Comparison of ENCODE assay signal across 24 mouse cellular contexts in the genomic region with DNA sequence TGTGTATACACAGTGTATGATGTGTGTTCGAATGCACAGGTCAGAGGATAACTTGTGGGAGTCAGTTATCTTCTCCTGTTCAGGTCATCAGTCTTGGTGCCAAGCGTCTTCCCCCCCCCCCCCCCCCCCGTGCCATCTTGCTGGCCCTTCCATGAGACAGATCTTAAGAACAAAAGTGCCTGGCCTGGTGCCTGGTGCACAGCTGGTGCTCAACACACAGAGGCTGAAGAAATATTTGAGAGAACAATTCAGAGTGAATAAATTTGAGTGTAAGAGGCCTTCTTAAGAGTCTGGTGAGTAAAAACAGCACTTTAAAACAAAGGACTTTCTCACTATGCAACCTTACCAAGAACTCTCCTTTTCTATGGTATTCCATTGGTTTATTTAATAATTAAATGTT.
DNase-seq lines count a peak whose midpoint lies in the region; ATAC-seq and TF ChIP-seq lines count a peak whose summit lies in the region.
"Had no signal": no experiment of that assay in that cellular context is flagged by ENCODE, and none has a peak within 500 bp of the region (broad histone marks: within the 10 kb centered on the region; RNA-seq: fewer than 3 reads in every experiment).

No protein-coding gene starts in this region.

- TF ChIP-seq EP300 in lung, postnatal 0 days (IDR thresholded peaks at IDR 0.05): no peak
- TF ChIP-seq EP300 in stomach, postnatal 0 days (optimal IDR thresholded peaks at IDR 0.05): no peak

- no peaks in the 10 kb centered on the region for H3K36me3 ChIP-seq in forebrain, embryonic 14.5 days (ENCODE audit: control insufficient read depth, insufficient read depth, low read length)
- H3K36me3 ChIP-seq in forebrain, embryonic 15.5 days: no peaks in the 10 kb centered on the region
- no peaks in the 10 kb centered on the region for H3K36me3 ChIP-seq in hindbrain, embryonic 12.5 days
- no peaks in the 10 kb centered on the region for H3K36me3 ChIP-seq in hindbrain, embryonic 14.5 days (replicated peaks; ENCODE audit: control insufficient read depth, insufficient read depth)
- H3K36me3 ChIP-seq in lung, postnatal 0 days (ENCODE audit: insufficient read depth, low read length): no peaks in the 10 kb centered on the region
- H3K36me3 ChIP-seq in stomach, embryonic 16.5 days (ENCODE audit: control insufficient read depth, insufficient read depth, low read length): no peaks in the 10 kb centered on the region
- H3K36me3 ChIP-seq in stomach, postnatal 0 days (ENCODE audit: control insufficient read depth, insufficient read depth, low read length): no peaks in the 10 kb centered on the region
- H3K36me3 ChIP-seq: embryonic facial prominence, embryonic 13.5 days; forebrain, embryonic 12.5 days; heart, embryonic 10.5 days; heart, embryonic 15.5 days; hindbrain, embryonic 13.5 days had no signal

- no peak overlapping the region for H3K4me3 ChIP-seq in forebrain, embryonic 14.5 days (ENCODE audit: low read depth, low read length)
- H3K4me3 ChIP-seq in forebrain, embryonic 15.5 days: no peak overlapping the region
- no peak overlapping the region for H3K4me3 ChIP-seq in hindbrain, embryonic 12.5 days
- H3K4me3 ChIP-seq in hindbrain, embryonic 14.5 days (replicated peaks; ENCODE audit: low read length): no peak overlapping the region
- no peak overlapping the region for H3K4me3 ChIP-seq in lung, postnatal 0 days (ENCODE audit: low read depth, low read length)
- no peak overlapping the region for H3K4me3 ChIP-seq in stomach, embryonic 16.5 days (replicated peaks; ENCODE audit: low read length)
- H3K4me3 ChIP-seq in stomach, postnatal 0 days (ENCODE audit: low read depth, low read length): no peak overlapping the region
- H3K4me3 ChIP-seq: embryonic facial prominence, embryonic 13.5 days; forebrain, embryonic 12.5 days; gastrocnemius, adult 2 months; heart, embryonic 10.5 days; heart, embryonic 15.5 days; hindbrain, embryonic 13.5 days had no signal

- no peaks in the 10 kb centered on the region for H3K9me3 ChIP-seq in forebrain, embryonic 14.5 days (replicated peaks; ENCODE audit: control insufficient read depth, low read length)
- H3K9me3 ChIP-seq in forebrain, embryonic 15.5 days: no peaks in the 10 kb centered on the region
- no peaks in the 10 kb centered on the region for H3K9me3 ChIP-seq in hindbrain, embryonic 12.5 days (replicated peaks)
- no peaks in the 10 kb centered on the region for H3K9me3 ChIP-seq in hindbrain, embryonic 14.5 days (ENCODE audit: control insufficient read depth, low read length)
- no peaks in the 10 kb centered on the region for H3K9me3 ChIP-seq in lung, postnatal 0 days (ENCODE audit: low read length)
- H3K9me3 ChIP-seq in stomach, embryonic 16.5 days (replicated peaks; ENCODE audit: control insufficient read depth, low read length): no peaks in the 10 kb centered on the region
- H3K9me3 ChIP-seq in stomach, postnatal 0 days (ENCODE audit: control insufficient read depth, low read length): no peaks in the 10 kb centered on the region
- H3K9me3 ChIP-seq: embryonic facial prominence, embryonic 13.5 days; forebrain, embryonic 12.5 days; heart, embryonic 10.5 days; heart, embryonic 15.5 days; hindbrain, embryonic 13.5 days had no signal

- WGBS in forebrain, embryonic 14.5 days: 36% methylated on average over 2 of the region's 3 CpGs
- 32% methylated on average over 2 of the region's 3 CpGs for WGBS in forebrain, embryonic 15.5 days
- 77% methylated on average over 3 of the region's 3 CpGs for WGBS in hindbrain, embryonic 12.5 days
- 58% methylated on average over 2 of the region's 3 CpGs for WGBS in hindbrain, embryonic 14.5 days
- 68% methylated on average over 3 of the region's 3 CpGs for WGBS in lung, postnatal 0 days
- 80% methylated on average over 3 of the region's 3 CpGs for WGBS in stomach, embryonic 16.5 days
- WGBS in stomach, postnatal 0 days: 70% methylated on average over 1 of the region's 3 CpGs

- no peak for ATAC-seq in forebrain, embryonic 14.5 days
- no peak for ATAC-seq in forebrain, embryonic 15.5 days (replicated peaks)
- ATAC-seq in hindbrain, embryonic 12.5 days (ENCODE audit: low FRiP score): no peak
- ATAC-seq in hindbrain, embryonic 14.5 days (ENCODE audit: low FRiP score): no peak
- no peak for ATAC-seq in lung, postnatal 0 days
- ATAC-seq in stomach, embryonic 16.5 days (ENCODE audit: insufficient read depth, low FRiP score): 0 out of 2 replicates have a peak, but pooled peaks have one; percentile 7
- no peak for ATAC-seq in stomach, postnatal 0 days (ENCODE audit: low FRiP score, low TSS enrichment)
- ATAC-seq: activated CD4-positive, CD25-positive, alpha-beta regulatory T cell, adult 4 months; inflammation-experienced regulatory T-cells, adult 6 months; intestine, postnatal 0 days; Patski had no signal

- H3K27ac ChIP-seq in forebrain, embryonic 14.5 days (ENCODE audit: low read depth, low read length): no peak overlapping the region
- no peak overlapping the region for H3K27ac ChIP-seq in forebrain, embryonic 15.5 days (replicated peaks)
- peak overlapping the region; percentile 7; the same call in 1 of the 2 replicates for H3K27ac ChIP-seq in hindbrain, embryonic 12.5 days
- H3K27ac ChIP-seq in hindbrain, embryonic 14.5 days: no peak overlapping the region
- H3K27ac ChIP-seq in lung, postnatal 0 days (ENCODE audit: low read length): no peak overlapping the region
- no peak overlapping the region for H3K27ac ChIP-seq in stomach, embryonic 16.5 days (ENCODE audit: low read length)
- H3K27ac ChIP-seq in stomach, postnatal 0 days (replicated peaks): no peak overlapping the region
- H3K27ac ChIP-seq: embryonic facial prominence, embryonic 13.5 days; gastrocnemius, adult 2 months; heart, embryonic 10.5 days; heart, embryonic 15.5 days; hindbrain, embryonic 13.5 days had no signal

- H3K4me2 ChIP-seq in forebrain, embryonic 14.5 days (ENCODE audit: low read length): no peak overlapping the region
- no peak overlapping the region for H3K4me2 ChIP-seq in forebrain, embryonic 15.5 days (replicated peaks)
- H3K4me2 ChIP-seq in hindbrain, embryonic 12.5 days (replicated peaks): no peak overlapping the region
- no peak overlapping the region for H3K4me2 ChIP-seq in hindbrain, embryonic 14.5 days (replicated peaks)
- H3K4me2 ChIP-seq in lung, postnatal 0 days (replicated peaks; ENCODE audit: low read depth, low read length): no peak overlapping the region
- no peak overlapping the region for H3K4me2 ChIP-seq in stomach, embryonic 16.5 days (ENCODE audit: low read depth, low read length)
- no peak overlapping the region for H3K4me2 ChIP-seq in stomach, postnatal 0 days (replicated peaks; ENCODE audit: low read depth)
- H3K4me2 ChIP-seq: embryonic facial prominence, embryonic 13.5 days; forebrain, embryonic 12.5 days; heart, embryonic 15.5 days; hindbrain, embryonic 13.5 days had no signal

- no peaks in the 10 kb centered on the region for H3K27me3 ChIP-seq in forebrain, embryonic 14.5 days (replicated peaks; ENCODE audit: control insufficient read depth, insufficient read depth, low read length)
- no peaks in the 10 kb centered on the region for H3K27me3 ChIP-seq in forebrain, embryonic 15.5 days
- no peaks in the 10 kb centered on the region for H3K27me3 ChIP-seq in hindbrain, embryonic 12.5 days
- H3K27me3 ChIP-seq in hindbrain, embryonic 14.5 days (ENCODE audit: control insufficient read depth, insufficient read depth, low read length): no peaks in the 10 kb centered on the region
- no peaks in the 10 kb centered on the region for H3K27me3 ChIP-seq in lung, postnatal 0 days (replicated peaks; ENCODE audit: insufficient read depth, low read length)
- no peaks in the 10 kb centered on the region for H3K27me3 ChIP-seq in stomach, embryonic 16.5 days (ENCODE audit: control insufficient read depth, insufficient read depth, low read length)
- H3K27me3 ChIP-seq in stomach, postnatal 0 days (ENCODE audit: control insufficient read depth, insufficient read depth, low read length): no peaks in the 10 kb centered on the region
- H3K27me3 ChIP-seq: CH12.LX; embryonic facial prominence, embryonic 13.5 days; forebrain, embryonic 12.5 days; hindbrain, embryonic 13.5 days had no signal

- no peak for TF ChIP-seq CTCF in lung, postnatal 0 days (IDR thresholded peaks at IDR 0.05)
- no peak for TF ChIP-seq CTCF in stomach, postnatal 0 days (IDR thresholded peaks at IDR 0.05; ENCODE audit: low read depth)

- no peak overlapping the region for H3K9ac ChIP-seq in forebrain, embryonic 14.5 days (ENCODE audit: low read length)
- H3K9ac ChIP-seq in forebrain, embryonic 15.5 days (replicated peaks): no peak overlapping the region
- no peak overlapping the region for H3K9ac ChIP-seq in hindbrain, embryonic 12.5 days
- H3K9ac ChIP-seq in hindbrain, embryonic 14.5 days: no peak overlapping the region
- H3K9ac ChIP-seq in lung, postnatal 0 days (replicated peaks; ENCODE audit: low read depth): no peak overlapping the region
- no peak overlapping the region for H3K9ac ChIP-seq in stomach, embryonic 16.5 days (ENCODE audit: low read length)
- H3K9ac ChIP-seq in stomach, postnatal 0 days (ENCODE audit: low read length): no peak overlapping the region
- H3K9ac ChIP-seq: embryonic facial prominence, embryonic 13.5 days; forebrain, embryonic 12.5 days; heart, embryonic 15.5 days; hindbrain, embryonic 13.5 days had no signal

- peaks cover 53% of the 10 kb centered on the region for H3K4me1 ChIP-seq in forebrain, embryonic 14.5 days (ENCODE audit: control insufficient read depth, insufficient read depth, low read length)
- H3K4me1 ChIP-seq in forebrain, embryonic 15.5 days: peaks cover 55% of the 10 kb centered on the region
- peaks cover 63% of the 10 kb centered on the region for H3K4me1 ChIP-seq in hindbrain, embryonic 12.5 days
- peaks cover 51% of the 10 kb centered on the region for H3K4me1 ChIP-seq in hindbrain, embryonic 14.5 days (replicated peaks; ENCODE audit: control insufficient read depth, insufficient read depth, low read length)
- H3K4me1 ChIP-seq in lung, postnatal 0 days (ENCODE audit: insufficient read depth, low read depth, low read length): no peaks in the 10 kb centered on the region; the same call in 1 of the 2 replicates
- peaks cover 22% of the 10 kb centered on the region for H3K4me1 ChIP-seq in stomach, embryonic 16.5 days (ENCODE audit: control insufficient read depth, insufficient read depth, low read length)
- H3K4me1 ChIP-seq in stomach, postnatal 0 days (replicated peaks; ENCODE audit: control insufficient read depth, insufficient read depth): peaks cover 7% of the 10 kb centered on the region; the same call in 1 of the 2 replicates

- DNase-seq in forebrain, embryonic 14.5 days (ENCODE audit: low spot score): peak; percentile 73
- no peak for DNase-seq in hindbrain, embryonic 14.5 days (ENCODE audit: low spot score)
- peak; percentile 32 for DNase-seq in lung, postnatal 14 days
- no peak for DNase-seq in lung, postnatal 0 days (ENCODE audit: low spot score)
- no peak for DNase-seq in stomach, postnatal 0 days (ENCODE audit: low spot score)
- DNase-seq: adrenal gland, postnatal 14 days; cerebellum, adult 18-20 months; cerebellum, postnatal 36 days; gastrocnemius, adult 2 months; heart, adult 18-20 months; heart, postnatal 36 days had no signal

Comparison
In these comparisons a context has a peak if more than half of its experiments do, and no peak if none do; other contexts are left out.
1. DNase-seq: peak in forebrain, embryonic 14.5 days (single experiment) and lung, postnatal 14 days (single experiment); none in hindbrain, embryonic 14.5 days (single experiment), lung, postnatal 0 days (single experiment) and stomach, postnatal 0 days (single experiment).